Mouse (Mus musculus) left cerebral cortex, postnatal 25 days (tissue): ENCODE measurements around the gene Pik3r1. TPM values are rescaled to one million over a fixed set of nuclear protein-coding genes. Genes with fewer than 3 reads are reported as not detected.

ENCODE experiments used
- DNase-seq, 2 experiments: peaks; one replicate each; pipeline ENCODE4 v3.0.0; 2022; ENCODE audit warnings: low spot score in 2 of 2, mixed read lengths in 1 of 2
- intact Hi-C: fragments of 180-260 bp; cut with DNase I; formaldehyde crosslinking; loops from one replicate; pipeline ENCODE4 v1.15.1; 2025
- total RNA-seq, 2 experiments: library from RNA; stranded (reverse); gene quantifications; 2 replicates each; pipeline ENCODE4 v1.2.3; 2021

The Pik3r1 gene
- total RNA-seq, 2 experiments from 2014 or later = 144 to 146 TPM

DNA sequence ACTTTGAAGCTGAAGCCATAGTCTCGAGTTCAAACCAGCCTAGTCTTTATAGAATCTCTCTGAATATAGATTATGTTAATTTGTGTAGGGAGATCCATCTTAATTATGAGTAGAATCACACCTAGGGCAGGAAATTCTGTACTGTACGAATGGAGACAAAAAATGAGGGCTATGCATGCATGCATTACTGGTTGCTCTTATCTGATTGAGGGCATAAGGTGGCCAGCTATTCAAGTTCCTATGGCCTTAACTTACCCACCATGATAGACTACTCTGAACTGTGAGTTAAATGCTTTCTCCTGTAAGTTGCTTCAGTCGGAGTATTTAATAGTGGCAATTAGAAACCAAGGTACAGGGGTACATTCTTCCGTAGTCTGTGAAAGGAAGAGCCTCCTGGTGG lies 1.9 kb upstream of the Pik3r1 start:
- DNase-seq = no peak
- intact Hi-C loops = loop anchor here (2.0 kb wide), 2 partner anchors 31 to 139 kb away; no protein-coding TSS in a partner anchor

GRCm38 (mm10) chr13:101768630-101768991 lies 594 bp upstream of the Pik3r1 start:
- intact Hi-C loops = loop anchor here (2.0 kb wide), 2 partner anchors 32 to 140 kb away; no protein-coding TSS in a partner anchor
- DNase-seq = peak; percentile 52 to 72

DNA sequence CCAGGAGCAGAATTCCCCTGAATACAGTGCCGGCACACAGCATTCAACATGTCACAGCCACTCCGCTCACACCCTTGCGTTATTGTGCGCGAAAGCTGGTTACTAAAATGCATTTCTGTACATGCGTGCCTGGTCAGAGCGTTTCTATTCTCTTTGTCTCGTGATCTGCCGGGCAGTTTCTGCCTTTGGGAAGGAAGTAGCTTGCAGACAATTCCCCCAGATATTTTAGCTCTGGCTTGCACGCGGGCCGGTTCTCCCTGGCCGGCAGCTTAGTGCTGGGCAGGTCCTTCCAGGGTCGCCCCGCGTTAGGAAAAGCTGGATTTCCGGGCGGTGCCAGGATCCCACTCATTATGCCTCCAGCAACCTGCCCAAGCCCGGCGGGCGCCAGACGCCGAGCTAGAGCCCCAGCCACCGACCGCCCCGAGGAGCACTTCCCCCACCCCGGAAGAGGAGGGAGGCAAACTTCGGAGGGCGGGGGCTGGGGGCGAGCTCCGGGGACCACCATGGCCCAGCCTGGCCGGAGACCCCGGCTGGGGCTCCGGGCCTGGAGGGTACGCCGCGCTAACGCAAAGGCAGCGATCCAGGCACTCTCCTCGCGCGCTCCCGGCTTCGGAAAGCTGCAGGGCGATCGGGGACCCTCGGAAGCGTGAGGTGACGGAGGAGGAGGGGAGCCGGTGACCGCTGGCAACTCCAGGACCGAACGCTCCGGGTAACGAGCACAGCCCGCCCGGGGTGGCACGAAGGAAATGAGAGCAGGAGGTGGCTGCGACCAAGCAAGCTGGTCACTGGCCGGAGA lies 806 bp downstream of the Pik3r1 start:
- intact Hi-C loops = loop anchor here (2.0 kb wide), 1 partner anchor 148 kb away; no protein-coding TSS in a partner anchor

GRCm38 (mm10) chr13:101766605-101767012 lies 1.4 kb downstream of the Pik3r1 start:
- intact Hi-C loops = loop anchor here (2.0 kb wide), 1 partner anchor 148 kb away; no protein-coding TSS in a partner anchor
- DNase-seq = no peak

More for the DNA sequence above, 806 bp downstream of the Pik3r1 start:
- DNase-seq = peak; percentile 51 to 52

- intact Hi-C loops = loop anchor here (2.0 kb wide), 1 partner anchor 149 kb away; no protein-coding TSS in a partner anchor
- DNase-seq = no peak
Measured at GRCm38 (mm10) chr13:101765976-101766375, 2.0 kb downstream of the Pik3r1 start.

DNA sequence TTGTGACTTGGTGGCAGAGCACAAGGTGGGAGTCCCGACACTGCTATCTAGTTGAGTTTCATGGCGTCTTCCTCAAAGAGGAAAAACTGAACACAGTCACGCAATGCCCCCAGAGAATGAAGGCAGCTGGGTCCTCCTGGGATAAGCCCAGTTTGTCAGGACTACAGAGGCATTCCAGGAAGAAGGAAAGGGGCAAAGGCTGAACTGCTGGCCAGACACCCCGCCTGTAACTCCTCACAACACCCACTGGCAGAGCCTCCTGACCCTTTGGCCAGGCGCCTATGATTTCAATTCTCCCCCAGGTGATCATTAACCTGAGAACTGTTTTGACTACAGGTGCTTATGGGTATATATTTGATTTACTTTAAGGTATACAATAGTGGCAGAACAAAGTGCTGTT lies 3.9 kb downstream of the Pik3r1 start:
- intact Hi-C loops = no loop called here
- no peak for DNase-seq

GRCm38 (mm10) chr13:101763676-101764075 lies 4.3 kb downstream of the Pik3r1 start:
- intact Hi-C loops = no loop called here
- DNase-seq = no peak

DNA sequence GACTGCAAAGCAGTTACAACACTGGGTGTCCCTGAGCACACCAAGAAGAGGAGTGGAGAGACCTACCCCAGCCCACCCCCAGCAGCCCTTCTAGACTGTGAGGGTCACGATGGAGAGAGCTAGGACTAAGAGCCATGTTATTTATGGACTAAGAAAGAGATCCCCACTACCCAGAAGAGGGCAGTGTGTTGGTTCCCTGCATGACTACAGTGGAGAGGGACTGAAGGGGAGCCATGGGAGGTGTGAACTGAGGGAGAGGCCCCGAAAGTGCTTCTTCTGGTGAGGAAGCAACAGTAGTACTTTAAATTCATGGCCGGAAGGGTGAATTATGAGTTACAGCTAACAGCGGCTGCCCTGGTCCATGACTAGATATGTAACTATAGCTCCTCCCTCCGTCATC lies 4.9 kb downstream of the Pik3r1 start:
- no peak for DNase-seq
- intact Hi-C loops = no loop called here

- intact Hi-C loops = no loop called here
- no peak for DNase-seq
Measured at GRCm38 (mm10) chr13:101761617-101762016, 6.4 kb downstream of the Pik3r1 start.

DNA sequence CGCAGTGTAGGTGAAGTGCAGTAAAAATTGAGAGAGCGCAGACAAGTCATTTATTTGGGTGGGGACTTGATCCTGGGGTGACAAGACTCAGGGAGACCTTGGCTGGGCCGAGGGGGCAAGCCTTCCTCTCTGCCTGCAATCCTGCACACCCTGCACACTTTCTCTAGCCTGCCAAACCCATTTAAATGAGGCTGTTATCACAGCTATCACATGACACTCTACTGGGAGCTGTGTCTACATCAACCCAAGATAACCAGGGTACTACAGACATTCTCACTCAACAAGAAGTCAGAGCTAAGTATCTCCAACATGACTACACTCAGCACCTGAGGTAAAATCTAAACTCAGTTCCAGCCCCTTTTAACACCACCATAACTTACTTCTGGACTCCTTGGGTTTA lies 7.1 kb downstream of the Pik3r1 start:
- intact Hi-C loops = no loop called here
- DNase-seq = no peak

DNA sequence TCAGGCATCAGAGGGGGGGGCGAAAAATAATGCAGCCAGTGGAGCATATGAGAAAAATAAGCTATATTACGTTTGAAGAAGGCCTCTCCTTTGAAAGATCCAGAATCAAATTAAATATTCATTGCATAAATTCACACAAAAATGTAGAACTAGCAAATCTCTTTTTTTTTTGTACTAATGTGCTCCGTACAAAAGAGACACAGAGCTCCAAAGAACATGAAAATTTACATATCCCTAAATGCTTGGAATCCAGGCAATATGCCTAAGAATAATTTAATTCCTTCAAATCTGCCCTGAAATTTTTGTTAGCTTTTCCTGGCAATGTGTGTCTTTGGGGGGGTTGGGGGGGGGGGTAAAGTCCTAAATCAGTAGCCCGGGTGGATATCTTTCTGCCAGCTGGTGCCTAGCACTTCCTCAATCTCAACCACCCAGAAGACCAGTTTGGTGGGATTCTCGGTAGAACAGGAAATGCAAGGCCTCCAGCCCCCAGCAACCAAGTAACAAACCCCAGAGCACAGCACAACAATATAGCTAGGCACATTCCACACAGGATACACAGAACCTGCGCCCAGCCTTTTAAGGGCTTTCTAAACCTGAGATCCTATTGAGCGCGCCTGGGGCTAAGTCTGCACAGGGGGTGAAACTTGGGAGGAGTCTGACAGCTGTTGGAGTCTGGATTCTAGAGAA lies 7.9 kb downstream of the Pik3r1 start:
- intact Hi-C loops = no loop called here
- no peak for DNase-seq

DNA sequence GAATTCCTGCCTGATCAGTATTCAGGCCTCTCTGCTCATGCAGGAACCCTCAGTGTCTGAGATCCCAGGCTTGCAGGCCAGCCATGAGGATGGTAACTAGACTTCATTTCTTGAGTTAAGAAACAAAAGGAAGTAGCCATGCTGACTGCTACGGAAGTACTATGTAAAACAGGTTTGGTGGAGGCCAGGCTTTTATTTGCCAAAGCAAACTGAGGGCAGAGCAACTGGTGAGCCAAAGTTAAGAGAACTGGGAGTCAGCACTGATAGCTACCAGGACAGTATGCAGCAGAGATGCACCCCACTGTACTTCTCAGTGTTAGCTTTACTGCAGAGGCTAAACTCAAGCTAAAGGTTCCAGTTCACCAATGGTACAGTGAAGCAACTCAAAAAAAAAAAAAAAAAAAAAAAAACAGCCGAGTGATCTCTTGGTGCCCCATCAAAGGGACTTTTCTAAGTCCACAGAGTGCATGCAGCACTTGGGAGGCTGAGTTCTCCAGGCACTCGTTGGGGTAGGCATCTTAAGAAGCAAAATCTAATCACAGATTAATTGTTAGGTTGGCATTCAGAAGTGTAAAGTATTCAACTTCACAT lies 8.6 kb downstream of the Pik3r1 start:
- intact Hi-C loops = no loop called here
- DNase-seq = no peak

DNA sequence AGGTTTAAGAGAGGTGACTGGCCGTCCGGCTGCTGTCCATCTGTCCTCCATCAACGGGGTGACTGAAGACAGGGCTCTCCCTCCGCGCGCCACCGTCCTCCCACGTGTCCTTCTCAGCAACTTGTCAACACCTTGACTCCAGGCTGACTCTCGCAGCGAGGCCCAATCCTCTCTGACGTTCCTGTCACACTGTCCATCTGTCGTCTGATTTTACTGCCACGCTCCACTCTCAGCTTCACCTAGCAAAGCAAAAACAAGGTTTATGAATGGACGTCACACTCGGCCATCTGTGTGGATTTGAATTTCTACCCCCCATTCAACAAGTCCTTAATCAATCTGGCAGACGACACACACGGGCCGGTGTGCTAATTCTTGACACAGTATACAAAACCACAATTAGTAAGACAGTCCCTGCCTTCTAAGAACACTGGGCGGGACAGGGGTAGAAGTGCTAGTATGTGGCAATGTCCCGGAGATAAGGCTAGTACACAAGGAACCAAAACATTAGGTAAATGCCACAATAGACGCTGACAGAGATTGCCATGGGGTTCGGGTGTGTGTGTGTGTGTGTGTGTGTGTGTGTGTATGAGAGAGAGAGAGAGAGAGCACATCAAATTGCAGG lies 10.1 kb downstream of the Pik3r1 start:
- no peak for DNase-seq
- intact Hi-C loops = no loop called here

DNA sequence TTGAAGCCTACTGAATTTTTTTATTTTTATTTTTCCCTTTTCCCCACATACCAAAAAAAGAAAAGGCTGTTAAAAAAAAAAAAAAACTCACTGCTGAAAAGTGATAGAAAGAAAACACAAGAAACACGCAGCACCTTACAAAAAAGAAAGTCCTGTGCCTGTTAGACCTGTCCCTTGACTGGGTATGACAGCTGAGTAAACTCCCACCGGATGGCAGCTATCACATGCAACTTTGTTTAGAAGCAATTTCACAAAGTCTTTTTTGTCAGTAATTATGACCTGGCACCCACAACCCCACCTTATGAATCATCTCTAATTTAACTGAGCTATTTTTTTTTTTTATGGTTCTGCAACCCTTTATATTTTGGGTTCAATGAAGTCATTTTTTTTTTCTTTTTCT lies 12.8 kb downstream of the Pik3r1 start:
- intact Hi-C loops = no loop called here
- no peak for DNase-seq

- DNase-seq = no peak
Measured at GRCm38 (mm10) chr13:101753639-101754038, 14.4 kb downstream of the Pik3r1 start.

DNA sequence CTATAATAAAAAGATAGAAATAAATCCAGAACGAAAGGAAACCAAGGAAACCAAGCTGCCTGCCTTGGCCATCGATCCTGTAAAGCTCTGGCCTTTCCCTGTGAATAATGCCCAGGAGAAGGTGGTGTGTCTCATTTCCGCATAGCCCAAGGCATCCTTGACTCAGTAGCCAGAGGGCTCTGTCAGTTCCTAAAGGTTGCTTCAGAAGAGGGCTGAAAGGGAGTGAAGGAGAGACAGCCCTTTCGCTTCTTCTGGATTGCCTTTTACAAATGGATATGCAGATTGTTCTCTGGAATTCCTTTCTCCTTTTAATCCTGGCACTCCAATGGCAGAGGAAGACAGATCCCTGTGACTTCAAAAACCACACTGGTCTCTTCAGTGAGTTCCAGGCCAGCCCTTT lies 16.2 kb downstream of the Pik3r1 start:
- no peak for DNase-seq
- intact Hi-C loops = no loop called here

More at GRCm38 (mm10) chr13:101753639-101754038, 14.4 kb downstream of the Pik3r1 start:
- intact Hi-C loops = no loop called here

DNA sequence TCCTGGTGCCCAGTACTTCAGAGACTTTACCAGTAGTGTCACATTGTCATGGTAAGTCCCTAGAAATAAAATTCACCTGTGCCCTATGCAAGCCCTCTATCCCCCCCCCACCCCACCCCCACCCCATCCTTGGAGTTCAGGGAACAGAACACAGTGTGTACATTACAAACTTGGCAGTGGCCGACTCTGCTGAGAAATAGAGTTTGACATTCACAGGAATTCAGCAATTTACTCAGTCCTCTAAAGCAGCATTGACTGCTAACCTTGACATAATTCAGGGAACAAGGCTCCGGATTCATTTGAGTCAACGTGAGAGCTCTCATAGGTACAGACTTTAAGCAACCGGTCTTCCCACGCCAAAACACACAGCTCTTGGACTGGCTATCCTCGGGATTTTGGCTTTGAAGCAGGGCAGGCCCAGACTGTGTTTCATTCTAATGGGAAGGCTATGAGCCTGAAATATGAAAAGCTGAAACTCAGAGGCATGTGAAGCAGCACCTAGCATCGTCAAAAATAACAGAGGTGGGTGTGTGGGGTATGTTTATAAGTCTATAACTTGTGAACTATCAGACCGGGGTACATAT lies 21.9 kb downstream of the Pik3r1 start:
- no peak for DNase-seq
- intact Hi-C loops = no loop called here

DNA sequence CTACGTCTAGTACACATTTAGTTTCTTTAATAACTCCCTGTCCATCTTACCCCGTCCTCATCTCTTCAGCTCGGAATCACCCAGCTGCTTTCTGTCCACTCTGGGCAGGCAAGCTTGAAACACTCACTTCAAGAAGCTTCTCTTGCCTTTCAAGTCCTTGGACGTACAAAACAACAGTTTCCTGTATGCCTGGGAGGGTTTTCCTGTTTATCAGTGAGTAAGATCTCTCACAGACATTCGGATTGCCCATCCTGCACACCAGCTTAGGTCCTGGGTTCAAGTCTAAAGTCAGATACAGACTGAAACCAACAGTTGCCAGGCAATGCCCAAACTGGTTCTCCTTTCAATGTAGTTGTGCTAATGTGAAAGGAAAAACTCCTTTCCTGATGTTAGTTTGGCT lies 23.1 kb downstream of the Pik3r1 start:
- no peak for DNase-seq

GRCm38 (mm10) chr13:101744053-101744452 lies 24.0 kb downstream of the Pik3r1 start:
- no peak for DNase-seq
- intact Hi-C loops = no loop called here

More for the DNA sequence above, 23.1 kb downstream of the Pik3r1 start:
- intact Hi-C loops = no loop called here

- intact Hi-C loops = no loop called here
- no peak for DNase-seq
Measured at GRCm38 (mm10) chr13:101743247-101743646, 24.8 kb downstream of the Pik3r1 start.
